Mouse (Mus musculus) forebrain, embryonic 10.5 days (tissue): Measurements from ENCODE around the gene Zmym6. TPM values are rescaled to one million over a fixed set of nuclear protein-coding genes. Genes with fewer than 3 reads are reported as not detected.

Source experiments
- DNase-seq: peaks from one replicate; pipeline ENCODE4 v3.0.0-alpha.2; 2017; ENCODE audit warnings: low spot score; ENCODE audit errors: extremely low spot score
- H3K27ac ChIP-seq: fragments of 300-500 bp; sonication (generic); 2 replicates; pipeline ENCODE4 v1.5.1; 2016; ENCODE audit warnings: mild to moderate bottlenecking
- H3K27me3 ChIP-seq: fragments of 300-500 bp; sonication (generic); 2 replicates; pipeline ENCODE4 v1.6.1; 2016; ENCODE audit warnings: mild to moderate bottlenecking; ENCODE audit not compliant: poor library complexity, severe bottlenecking
- H3K36me3 ChIP-seq: fragments of 300-500 bp; sonication (generic); replicated peaks from 2 replicates; pipeline ENCODE4 v1.6.1; 2016; ENCODE audit warnings: mild to moderate bottlenecking, moderate library complexity
- H3K4me1 ChIP-seq: fragments of 300-500 bp; sonication (generic); 2 replicates; pipeline ENCODE4 v1.6.1; 2016
- H3K4me3 ChIP-seq: fragments of 300-500 bp; sonication (generic); 2 replicates; pipeline ENCODE4 v1.5.1; 2016; ENCODE audit warnings: mild to moderate bottlenecking, moderate library complexity
- H3K9me3 ChIP-seq: fragments of 300-500 bp; sonication (generic); 2 replicates; pipeline ENCODE4 v1.6.1; 2016; ENCODE audit warnings: mild to moderate bottlenecking, moderate library complexity
- WGBS: fragments of 180-500 bp; shearing (Covaris S2); methylation state at CpG from one replicate; pipeline ENCODE4 v1.1.7; 2016; 5-methylcytosine and 5-hydroxymethylcytosine counted together
- polyA plus RNA-seq: library from polyadenylated mRNA; unstranded; fragments of >200 nt; fragmentation: Nextera tagmentation; extraction: Ambion mirVana; gene quantifications from 2 replicates; pipeline ENCODE4 v1.2.1, GENCODE M21; 2016

The Zmym6 gene
- polyA plus RNA-seq, 1 experiment from 2014 or later: 21.0 TPM

- no peak for DNase-seq
- Histone ChIP-seq H3K9me3 (no peaks in the 10 kb centered on the region), H3K27ac (no peak overlapping the region), H3K4me1 (peaks cover 9% of the 10 kb centered on the region), H3K27me3 (no peaks in the 10 kb centered on the region), H3K36me3 (no peaks in the 10 kb centered on the region), H3K4me3 (no peak overlapping the region)
- 55% methylated on average over 6 of the region's 6 CpGs for WGBS
Observed at GRCm38 (mm10) chr4:127138486-127138885, 61.3 kb downstream of the Zmym6 start.

- no peaks in the 10 kb centered on the region for H3K27me3 ChIP-seq
- no peaks in the 10 kb centered on the region for H3K36me3 ChIP-seq
- H3K9me3 ChIP-seq: no peaks in the 10 kb centered on the region
- no peak overlapping the region for H3K4me3 ChIP-seq
- H3K27ac ChIP-seq: no peak overlapping the region
- H3K4me1 ChIP-seq: no peaks in the 10 kb centered on the region
- DNase-seq: no peak
- WGBS: 88% methylated on average over 13 of the region's 13 CpGs
Observed at GRCm38 (mm10) chr4:127150031-127150430, 72.8 kb downstream of the Zmym6 start.

GRCm38 (mm10) chr4:127153345-127153744 is 76.2 kb downstream of the Zmym6 start:
- H3K4me3 ChIP-seq: no peak overlapping the region
- H3K27me3 ChIP-seq: no peaks in the 10 kb centered on the region
- H3K9me3 ChIP-seq: no peaks in the 10 kb centered on the region
- no peak for DNase-seq
- H3K36me3 ChIP-seq: no peaks in the 10 kb centered on the region
- H3K27ac ChIP-seq: no peak overlapping the region
- no peaks in the 10 kb centered on the region for H3K4me1 ChIP-seq
- 72% methylated on average over 1 of the region's 1 CpGs for WGBS

GRCm38 (mm10) chr4:127155757-127156156 is 78.6 kb downstream of the Zmym6 start:
- H3K27me3 ChIP-seq: no peaks in the 10 kb centered on the region
- DNase-seq: no peak
- H3K9me3 ChIP-seq: no peaks in the 10 kb centered on the region
- H3K27ac ChIP-seq: no peak overlapping the region
- H3K4me3 ChIP-seq: no peak overlapping the region
- 60% methylated on average over 5 of the region's 5 CpGs for WGBS
- no peaks in the 10 kb centered on the region for H3K4me1 ChIP-seq
- no peaks in the 10 kb centered on the region for H3K36me3 ChIP-seq

- no peaks in the 10 kb centered on the region for H3K4me1 ChIP-seq
- no peaks in the 10 kb centered on the region for H3K9me3 ChIP-seq
- WGBS: 91% methylated on average over 4 of the region's 4 CpGs
- H3K36me3 ChIP-seq: no peaks in the 10 kb centered on the region
- H3K27ac ChIP-seq: no peak overlapping the region
- H3K27me3 ChIP-seq: no peaks in the 10 kb centered on the region
- DNase-seq: no peak
- H3K4me3 ChIP-seq: no peak overlapping the region
Observed at GRCm38 (mm10) chr4:127157746-127158145, 80.6 kb downstream of the Zmym6 start.

- 79% methylated on average over 8 of the region's 8 CpGs for WGBS
Observed at GRCm38 (mm10) chr4:127163926-127164325, 86.7 kb downstream of the Zmym6 start.

GRCm38 (mm10) chr4:127167096-127167495 is 89.9 kb downstream of the Zmym6 start:
- Histone ChIP-seq H3K9me3 (no peaks in the 10 kb centered on the region), H3K27me3 (peaks cover 60% of the 10 kb centered on the region), H3K4me1 (peaks cover 26% of the 10 kb centered on the region), H3K4me3 (no peak overlapping the region), H3K36me3 (no peaks in the 10 kb centered on the region), H3K27ac (no peak overlapping the region)
- 77% methylated on average over 5 of the region's 5 CpGs for WGBS
- DNase-seq: no peak

More at GRCm38 (mm10) chr4:127163926-127164325, 86.7 kb downstream of the Zmym6 start:
- H3K4me1 ChIP-seq: peaks cover 14% of the 10 kb centered on the region
- H3K27ac ChIP-seq: no peak overlapping the region
- no peaks in the 10 kb centered on the region for H3K9me3 ChIP-seq
- H3K27me3 ChIP-seq: peaks cover 28% of the 10 kb centered on the region
- no peak overlapping the region for H3K4me3 ChIP-seq
- H3K36me3 ChIP-seq: no peaks in the 10 kb centered on the region
- no peak for DNase-seq

- WGBS: 20% methylated on average over 8 of the region's 8 CpGs
- Histone ChIP-seq H3K27me3 (peaks cover 66% of the 10 kb centered on the region), H3K36me3 (no peaks in the 10 kb centered on the region), H3K27ac (no peak overlapping the region), H3K9me3 (no peaks in the 10 kb centered on the region), H3K4me1 (peaks cover 26% of the 10 kb centered on the region), H3K4me3 (peak overlapping the region; percentile 88)
- DNase-seq: no peak
Observed at GRCm38 (mm10) chr4:127167731-127168130, 90.5 kb downstream of the Zmym6 start.

GRCm38 (mm10) chr4:127168211-127168913 is 91.2 kb downstream of the Zmym6 start:
- H3K27me3 ChIP-seq: peaks cover 73% of the 10 kb centered on the region
- no peaks in the 10 kb centered on the region for H3K36me3 ChIP-seq
- peaks cover 26% of the 10 kb centered on the region for H3K4me1 ChIP-seq
- peak overlapping the region; percentile 83 for H3K27ac ChIP-seq
- H3K4me3 ChIP-seq: peak overlapping the region; percentile 88
- 0% methylated on average over 39 of the region's 39 CpGs for WGBS
- DNase-seq: peak; percentile 68
- no peaks in the 10 kb centered on the region for H3K9me3 ChIP-seq

- no peak for DNase-seq
- H3K4me1 ChIP-seq: peaks cover 26% of the 10 kb centered on the region
- no peaks in the 10 kb centered on the region for H3K9me3 ChIP-seq
- peak within 1 kb of the TSS; percentile 83 for H3K27ac ChIP-seq
- peaks cover 75% of the 10 kb centered on the region for H3K27me3 ChIP-seq
- 1% methylated on average over 66 of the region's 67 CpGs for WGBS
- no peaks in the 10 kb centered on the region for H3K36me3 ChIP-seq
- peak within 1 kb of the TSS; percentile 88 for H3K4me3 ChIP-seq
Observed at GRCm38 (mm10) chr4:127168914-127169345, 91.7 kb downstream of the Zmym6 start, which contains the start of gene Dlgap3. TSS of gene Dlgap3 (plus strand) at chr4:127169204.

- Histone ChIP-seq H3K4me3 (peak overlapping the region; percentile 88), H3K27me3 (peaks cover 75% of the 10 kb centered on the region), H3K9me3 (no peaks in the 10 kb centered on the region), H3K36me3 (no peaks in the 10 kb centered on the region), H3K4me1 (peaks cover 26% of the 10 kb centered on the region), H3K27ac (peak overlapping the region; percentile 83)
- DNase-seq: peak; percentile 38
- WGBS: 1% methylated on average over 50 of the region's 51 CpGs
Observed at GRCm38 (mm10) chr4:127169346-127170221, 92.4 kb downstream of the Zmym6 start.

GRCm38 (mm10) chr4:127170866-127171265 is 93.7 kb downstream of the Zmym6 start:
- no peak for DNase-seq
- Histone ChIP-seq H3K9me3 (no peaks in the 10 kb centered on the region), H3K27ac (no peak overlapping the region), H3K27me3 (peaks cover 75% of the 10 kb centered on the region), H3K36me3 (no peaks in the 10 kb centered on the region), H3K4me1 (peaks cover 26% of the 10 kb centered on the region), H3K4me3 (no peak overlapping the region)
- WGBS: 55% methylated on average over 5 of the region's 5 CpGs
